Mouse (Mus musculus): ENCODE data around the gene Tmem221. TPM values are rescaled to one million over a fixed set of nuclear protein-coding genes. Genes with fewer than 3 reads are reported as not detected.

Gene Tmem221
- total and polyA plus RNA-seq, 3 experiments = 1.7 to 5.1 TPM; not detected in 1

GRCm38 (mm10) chr8:71505326-71505725 lies 53.3 kb downstream of the Tmem221 start:
- Histone ChIP-seq H3K27ac (ENCODE audit: control insufficient read depth, low read depth, low read length) (no peak overlapping the region), H3K79me2 (ENCODE audit: control insufficient read depth, insufficient read depth, low read length, poor library complexity) (no peaks in the 10 kb centered on the region), H3K4me1 (ENCODE audit: control insufficient read depth in 1 of 2, insufficient read depth in 2 of 2, low read length in 2 of 2) (no peaks in the 10 kb centered on the region), H3K36me3 (ENCODE audit: control insufficient read depth in 1 of 2, insufficient read depth in 2 of 2, low read length in 2 of 2) (no peaks in the 10 kb centered on the region), H3K27me3 (ENCODE audit: control insufficient read depth in 1 of 2, insufficient read depth in 2 of 2, low read length in 2 of 2) (no peaks in the 10 kb centered on the region), H3K9me3 (replicated peaks; ENCODE audit: insufficient read depth, low read length) (no peaks in the 10 kb centered on the region), H3K9ac (ENCODE audit: control insufficient read depth, low read depth, low read length, poor library complexity, severe bottlenecking) (no peak overlapping the region), H3K4me3 (ENCODE audit: control insufficient read depth in 1 of 2, insufficient read depth in 1 of 2, low read depth in 2 of 2, low read length in 2 of 2) (no peak overlapping the region)
- no peak for DNase-seq (ENCODE audit: low read depth, low spot score)
- TF ChIP-seq SIN3A (IDR thresholded peaks at IDR 0.05; ENCODE audit: low read length) = no peak
- TF ChIP-seq ELF1 (IDR thresholded peaks at IDR 0.05; ENCODE audit: low read depth, low read length) = no peak

GRCm38 (mm10) chr8:71504349-71504748 lies 54.3 kb downstream of the Tmem221 start:
- Histone ChIP-seq H3K27me3 (ENCODE audit: control insufficient read depth in 1 of 2, insufficient read depth in 2 of 2, low read length in 2 of 2) (no peaks in the 10 kb centered on the region), H3K27ac (ENCODE audit: control insufficient read depth, low read depth, low read length) (no peak overlapping the region), H3K36me3 (ENCODE audit: control insufficient read depth in 1 of 2, insufficient read depth in 2 of 2, low read length in 2 of 2) (no peaks in the 10 kb centered on the region), H3K4me1 (ENCODE audit: control insufficient read depth in 1 of 2, insufficient read depth in 2 of 2, low read length in 2 of 2) (no peaks in the 10 kb centered on the region), H3K4me3 (ENCODE audit: control insufficient read depth in 1 of 2, insufficient read depth in 1 of 2, low read depth in 2 of 2, low read length in 2 of 2) (no peak overlapping the region), H3K9me3 (replicated peaks; ENCODE audit: insufficient read depth, low read length) (no peaks in the 10 kb centered on the region), H3K79me2 (ENCODE audit: control insufficient read depth, insufficient read depth, low read length, poor library complexity) (no peaks in the 10 kb centered on the region), H3K9ac (ENCODE audit: control insufficient read depth, low read depth, low read length, poor library complexity, severe bottlenecking) (no peak overlapping the region)
- TF ChIP-seq E2F4 (IDR thresholded peaks at IDR 0.05; ENCODE audit: borderline replicate concordance, low read depth, low read length) = no peak
- TF ChIP-seq HCFC1 (IDR thresholded peaks at IDR 0.05; ENCODE audit: low read depth, low read length) = no peak
- no peak for TF ChIP-seq ELF1 (IDR thresholded peaks at IDR 0.05; ENCODE audit: low read depth, low read length)
- no peak for TF ChIP-seq RAD21 (IDR thresholded peaks at IDR 0.05; ENCODE audit: low read depth, low read length)
- TF ChIP-seq MEF2A (IDR thresholded peaks at IDR 0.05; ENCODE audit: extremely low read depth, insufficient replicate concordance, low read depth, low read length, poor library complexity, severe bottlenecking) = no peak
- TF ChIP-seq TAL1 (IDR thresholded peaks at IDR 0.05; ENCODE audit: low read length) = no peak
- no peak for TF ChIP-seq TBP (IDR thresholded peaks at IDR 0.05; ENCODE audit: low read depth, low read length)
- no peak for TF ChIP-seq POLR2AphosphoS5 (IDR thresholded peaks at IDR 0.05; ENCODE audit: borderline replicate concordance, low read depth, low read length)
- TF ChIP-seq ZKSCAN1 (IDR thresholded peaks at IDR 0.05; ENCODE audit: low read depth, low read length) = no peak
- no peak for TF ChIP-seq MYC (IDR thresholded peaks at IDR 0.05; ENCODE audit: low read depth, low read length)
- no peak for TF ChIP-seq USF1 (IDR thresholded peaks at IDR 0.05; ENCODE audit: low read depth, low read length)
- DNase-seq (ENCODE audit: low read depth, low spot score) = no peak

Other genes starting within 250 kb of the Tmem221 start
- 91.9 and 107 TPM in 2 replicates for gene Use1, start 192.0 kb downstream of the Tmem221 start, total RNA-seq (2012; rRNA removed)
- 100 to 1,000 TPM in 1 of 2 experiments, not detected in 1; 117 TPM for gene Use1, start 192.0 kb downstream of the Tmem221 start, polyA plus RNA-seq (2012; ENCODE audit: insufficient read depth in 1 of 2, insufficient read length in 2 of 2, low read depth in 1 of 2, low replicate concordance in 2 of 2, missing spikeins in 1 of 2)
- 14.1 and 18.3 TPM in 2 replicates for gene Ocel1, start 187.6 kb downstream of the Tmem221 start, total RNA-seq (2012; rRNA removed)
- 10 to 100 TPM in 1 of 2 experiments, not detected in 1; 16.2 TPM for gene Ocel1, start 187.6 kb downstream of the Tmem221 start, polyA plus RNA-seq (2012; ENCODE audit: insufficient read depth in 1 of 2, insufficient read length in 2 of 2, low read depth in 1 of 2, low replicate concordance in 2 of 2, missing spikeins in 1 of 2)
- gene Nr2f6, start 176.9 kb downstream of the Tmem221 start, total RNA-seq (2012; rRNA removed) = 29.6 and 30.5 TPM in 2 replicates
- 10 to 100 TPM in 1 of 2 experiments, not detected in 1; 48.3 TPM for gene Nr2f6, start 176.9 kb downstream of the Tmem221 start, polyA plus RNA-seq (2012; ENCODE audit: insufficient read depth in 1 of 2, insufficient read length in 2 of 2, low read depth in 1 of 2, low replicate concordance in 2 of 2, missing spikeins in 1 of 2)
- gene Ushbp1, start 163.1 kb downstream of the Tmem221 start, total RNA-seq (2012; rRNA removed) = 0.04 TPM in 1 of 2 replicates, not detected in the other
- under 1 TPM in 1 of 2 experiments, not detected in 1; 0.07 TPM for gene Ushbp1, start 163.1 kb downstream of the Tmem221 start, polyA plus RNA-seq (2012; ENCODE audit: insufficient read depth in 1 of 2, insufficient read length in 2 of 2, low read depth in 1 of 2, low replicate concordance in 2 of 2, missing spikeins in 1 of 2)
- 54.5 and 59.6 TPM in 2 replicates for gene Babam1, start 162.0 kb downstream of the Tmem221 start, total RNA-seq (2012; rRNA removed)
- gene Babam1, start 162.0 kb downstream of the Tmem221 start, polyA plus RNA-seq (2012; ENCODE audit: insufficient read depth in 1 of 2, insufficient read length in 2 of 2, low read depth in 1 of 2, low replicate concordance in 2 of 2, missing spikeins in 1 of 2) = 100 to 1,000 TPM in 1 of 2 experiments, not detected in 1; 132 TPM
- 17.6 and 18.5 TPM in 2 replicates for gene Ankle1, start 152.9 kb downstream of the Tmem221 start, total RNA-seq (2012; rRNA removed)
- 10 to 100 TPM in 1 of 2 experiments, not detected in 1; 21.2 TPM for gene Ankle1, start 152.9 kb downstream of the Tmem221 start, polyA plus RNA-seq (2012; ENCODE audit: insufficient read depth in 1 of 2, insufficient read length in 2 of 2, low read depth in 1 of 2, low replicate concordance in 2 of 2, missing spikeins in 1 of 2)
- 26.3 and 28.5 TPM in 2 replicates for gene Abhd8, start 95.2 kb downstream of the Tmem221 start, total RNA-seq (2012; rRNA removed)
- gene Abhd8, start 95.2 kb downstream of the Tmem221 start, polyA plus RNA-seq (2012; ENCODE audit: insufficient read depth in 1 of 2, insufficient read length in 2 of 2, low read depth in 1 of 2, low replicate concordance in 2 of 2, missing spikeins in 1 of 2) = 10 to 100 TPM in 1 of 2 experiments, not detected in 1; 39.2 TPM
- gene Mrpl34, start 93.9 kb downstream of the Tmem221 start, total RNA-seq (2012; rRNA removed) = 123 and 143 TPM in 2 replicates
- gene Mrpl34, start 93.9 kb downstream of the Tmem221 start, polyA plus RNA-seq (2012; ENCODE audit: insufficient read depth in 1 of 2, insufficient read length in 2 of 2, low read depth in 1 of 2, low replicate concordance in 2 of 2, missing spikeins in 1 of 2) = 100 to 1,000 TPM in 1 of 2 experiments, not detected in 1; 196 TPM
- gene Dda1, start 89.7 kb downstream of the Tmem221 start, total RNA-seq (2012; rRNA removed) = 49.7 and 59.6 TPM in 2 replicates
- gene Dda1, start 89.7 kb downstream of the Tmem221 start, polyA plus RNA-seq (2012; ENCODE audit: insufficient read depth in 1 of 2, insufficient read length in 2 of 2, low read depth in 1 of 2, low replicate concordance in 2 of 2, missing spikeins in 1 of 2) = 100 to 1,000 TPM in 1 of 2 experiments, not detected in 1; 110 TPM
- gene Ano8, start 72.9 kb downstream of the Tmem221 start, total RNA-seq (2012; rRNA removed) = 3.5 and 3.9 TPM in 2 replicates
- gene Ano8, start 72.9 kb downstream of the Tmem221 start, polyA plus RNA-seq (2012; ENCODE audit: insufficient read depth in 1 of 2, insufficient read length in 2 of 2, low read depth in 1 of 2, low replicate concordance in 2 of 2, missing spikeins in 1 of 2) = 1 to 10 TPM in 1 of 2 experiments, not detected in 1; 4.8 TPM
- gene Gtpbp3, start 70.8 kb downstream of the Tmem221 start, total RNA-seq (2012; rRNA removed) = 45.5 and 49.4 TPM in 2 replicates
- 10 to 100 TPM in 1 of 2 experiments, not detected in 1; 50.1 TPM for gene Gtpbp3, start 70.8 kb downstream of the Tmem221 start, polyA plus RNA-seq (2012; ENCODE audit: insufficient read depth in 1 of 2, insufficient read length in 2 of 2, low read depth in 1 of 2, low replicate concordance in 2 of 2, missing spikeins in 1 of 2)
- gene Plvap, start 47.1 kb downstream of the Tmem221 start, total RNA-seq (2012; rRNA removed) = 8.2 and 11.7 TPM in 2 replicates
- 10 to 100 TPM in 1 of 2 experiments, not detected in 1; 20.4 TPM for gene Plvap, start 47.1 kb downstream of the Tmem221 start, polyA plus RNA-seq (2012; ENCODE audit: insufficient read depth in 1 of 2, insufficient read length in 2 of 2, low read depth in 1 of 2, low replicate concordance in 2 of 2, missing spikeins in 1 of 2)
- not detected in 2 replicates for gene Ccdc194, start 33.2 kb downstream of the Tmem221 start, total RNA-seq (2012; rRNA removed)
- gene Ccdc194, start 33.2 kb downstream of the Tmem221 start, polyA plus RNA-seq (2012; ENCODE audit: insufficient read depth in 1 of 2, insufficient read length in 2 of 2, low read depth in 1 of 2, low replicate concordance in 2 of 2, missing spikeins in 1 of 2) = not detected
- gene Bst2, start 21.4 kb downstream of the Tmem221 start, total RNA-seq (2012; rRNA removed) = 41.1 and 49.9 TPM in 2 replicates
- 100 to 1,000 TPM in 1 of 2 experiments, not detected in 1; 125 TPM for gene Bst2, start 21.4 kb downstream of the Tmem221 start, polyA plus RNA-seq (2012; ENCODE audit: insufficient read depth in 1 of 2, insufficient read length in 2 of 2, low read depth in 1 of 2, low replicate concordance in 2 of 2, missing spikeins in 1 of 2)
- 39.5 and 46.5 TPM in 2 replicates for gene Mvb12a, start 15.9 kb downstream of the Tmem221 start, total RNA-seq (2012; rRNA removed)
- 10 to 100 TPM in 1 of 2 experiments, not detected in 1; 67.3 TPM for gene Mvb12a, start 15.9 kb downstream of the Tmem221 start, polyA plus RNA-seq (2012; ENCODE audit: insufficient read depth in 1 of 2, insufficient read length in 2 of 2, low read depth in 1 of 2, low replicate concordance in 2 of 2, missing spikeins in 1 of 2)
- gene Nxnl1, start 7.7 kb upstream of the Tmem221 start, total RNA-seq (2012; rRNA removed) = 0.04 TPM in 1 of 2 replicates, not detected in the other
- 1 to 10 TPM in 1 of 2 experiments, not detected in 1; 1.2 TPM for gene Nxnl1, start 7.7 kb upstream of the Tmem221 start, polyA plus RNA-seq (2012; ENCODE audit: insufficient read depth in 1 of 2, insufficient read length in 2 of 2, low read depth in 1 of 2, low replicate concordance in 2 of 2, missing spikeins in 1 of 2)
- gene Slc27a1, start 10.0 kb upstream of the Tmem221 start, total RNA-seq (2012; rRNA removed) = 0.42 and 0.46 TPM in 2 replicates
- 1 to 10 TPM in 1 of 2 experiments, not detected in 1; 1.3 TPM for gene Slc27a1, start 10.0 kb upstream of the Tmem221 start, polyA plus RNA-seq (2012; ENCODE audit: insufficient read depth in 1 of 2, insufficient read length in 2 of 2, low read depth in 1 of 2, low replicate concordance in 2 of 2, missing spikeins in 1 of 2)
- gene Pgls, start 33.3 kb upstream of the Tmem221 start, total RNA-seq (2012; rRNA removed) = 219 and 257 TPM in 2 replicates
- 100 to 1,000 TPM in 1 of 2 experiments, not detected in 1; 225 TPM for gene Pgls, start 33.3 kb upstream of the Tmem221 start, polyA plus RNA-seq (2012; ENCODE audit: insufficient read depth in 1 of 2, insufficient read length in 2 of 2, low read depth in 1 of 2, low replicate concordance in 2 of 2, missing spikeins in 1 of 2)
- 3.8 and 7.6 TPM in 2 replicates for gene Fam129c, start 38.8 kb upstream of the Tmem221 start, total RNA-seq (2012; rRNA removed)
- gene Fam129c, start 38.8 kb upstream of the Tmem221 start, polyA plus RNA-seq (2012; ENCODE audit: insufficient read depth in 1 of 2, insufficient read length in 2 of 2, low read depth in 1 of 2, low replicate concordance in 2 of 2, missing spikeins in 1 of 2) = 1 to 10 TPM in 1 of 2 experiments, not detected in 1; 8.3 TPM
- 37.8 and 50.9 TPM in 2 replicates for gene Colgalt1, start 52.1 kb upstream of the Tmem221 start, total RNA-seq (2012; rRNA removed)
- gene Colgalt1, start 52.1 kb upstream of the Tmem221 start, polyA plus RNA-seq (2012; ENCODE audit: insufficient read depth in 1 of 2, insufficient read length in 2 of 2, low read depth in 1 of 2, low replicate concordance in 2 of 2, missing spikeins in 1 of 2) = 100 to 1,000 TPM in 1 of 2 experiments, 10 to 100 TPM in 1; 59.0 to 102 TPM
- gene Unc13a, start 112.9 kb upstream of the Tmem221 start, total RNA-seq (2012; rRNA removed) = 0.81 and 0.92 TPM in 2 replicates
- gene Unc13a, start 112.9 kb upstream of the Tmem221 start, polyA plus RNA-seq (2012; ENCODE audit: insufficient read depth in 1 of 2, insufficient read length in 2 of 2, low read depth in 1 of 2, low replicate concordance in 2 of 2, missing spikeins in 1 of 2) = 1 to 10 TPM in 1 of 2 experiments, not detected in 1; 3.6 TPM
- gene Jak3, start 117.4 kb upstream of the Tmem221 start, total RNA-seq (2012; rRNA removed) = 4.2 and 5.1 TPM in 2 replicates
- 10 to 100 TPM in 1 of 2 experiments, not detected in 1; 12.4 TPM for gene Jak3, start 117.4 kb upstream of the Tmem221 start, polyA plus RNA-seq (2012; ENCODE audit: insufficient read depth in 1 of 2, insufficient read length in 2 of 2, low read depth in 1 of 2, low replicate concordance in 2 of 2, missing spikeins in 1 of 2)
- gene Insl3, start 130.3 kb upstream of the Tmem221 start, total RNA-seq (2012; rRNA removed) = 0.54 and 0.69 TPM in 2 replicates
- 1 to 10 TPM in 1 of 2 experiments, not detected in 1; 4.4 TPM for gene Insl3, start 130.3 kb upstream of the Tmem221 start, polyA plus RNA-seq (2012; ENCODE audit: insufficient read depth in 1 of 2, insufficient read length in 2 of 2, low read depth in 1 of 2, low replicate concordance in 2 of 2, missing spikeins in 1 of 2)
- gene B3gnt3, start 142.9 kb upstream of the Tmem221 start, total RNA-seq (2012; rRNA removed) = 0.10 and 0.19 TPM in 2 replicates
- gene B3gnt3, start 142.9 kb upstream of the Tmem221 start, polyA plus RNA-seq (2012; ENCODE audit: insufficient read depth in 1 of 2, insufficient read length in 2 of 2, low read depth in 1 of 2, low replicate concordance in 2 of 2, missing spikeins in 1 of 2) = under 1 TPM in 1 of 2 experiments, not detected in 1; 0.84 TPM
- 2.3 and 3.7 TPM in 2 replicates for gene Fcho1, start 166.8 kb upstream of the Tmem221 start, total RNA-seq (2012; rRNA removed)
- gene Fcho1, start 166.8 kb upstream of the Tmem221 start, polyA plus RNA-seq (2012; ENCODE audit: insufficient read depth in 1 of 2, insufficient read length in 2 of 2, low read depth in 1 of 2, low replicate concordance in 2 of 2, missing spikeins in 1 of 2) = 1 to 10 TPM in 1 of 2 experiments, not detected in 1; 6.8 TPM